8 mouse cellular contexts compared by ENCODE assay signal in the genomic region with DNA sequence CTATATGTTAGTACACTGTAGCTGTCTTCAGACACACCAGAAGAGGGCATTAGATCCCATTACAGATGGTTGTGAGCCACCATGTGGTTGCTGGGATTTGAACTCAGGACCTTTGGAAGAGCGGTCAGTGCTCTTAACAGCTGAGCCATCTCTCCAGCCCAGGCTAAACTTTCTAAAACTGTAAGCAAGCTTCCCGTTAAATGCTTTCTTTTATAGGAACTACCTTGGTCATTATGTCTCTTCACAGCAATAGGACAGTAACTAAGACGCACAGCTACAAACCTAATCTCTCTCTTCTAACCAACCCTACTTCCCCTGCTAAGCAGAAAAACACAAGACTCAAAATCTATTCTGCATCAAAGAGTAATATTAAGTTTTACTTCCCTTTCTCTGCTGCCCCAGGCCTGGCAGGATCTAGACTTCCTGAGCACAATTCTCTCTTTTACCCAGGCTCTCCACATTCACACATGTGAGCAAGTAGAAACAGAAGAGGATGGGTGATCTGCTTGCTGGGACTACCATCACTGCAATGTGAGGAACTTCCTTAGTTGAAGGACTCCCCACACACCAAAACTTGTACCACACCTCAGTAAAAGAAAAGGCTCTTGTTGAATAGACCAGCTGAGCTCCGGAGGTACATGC. TPM values are rescaled to one million over a fixed set of nuclear protein-coding genes. Genes with fewer than 3 reads are reported as not detected.
DNase-seq lines count a peak whose midpoint lies in the region; ATAC-seq lines count a peak whose summit lies in the region.

No protein-coding gene starts in this region.

- H3K4me1 ChIP-seq in kidney, embryonic 15.5 days, result peaks cover 11% of the 10 kb centered on the region
- H3K4me1 ChIP-seq in embryonic facial prominence, embryonic 11.5 days (ENCODE audit: control insufficient read depth, insufficient read depth, low read length), result no peaks in the 10 kb centered on the region
- H3K4me1 ChIP-seq in intestine, embryonic 15.5 days (replicated peaks), result no peaks in the 10 kb centered on the region

- no peaks in the 10 kb centered on the region for H3K36me3 ChIP-seq in kidney, embryonic 15.5 days
- H3K36me3 ChIP-seq in embryonic facial prominence, embryonic 11.5 days (replicated peaks; ENCODE audit: control insufficient read depth, insufficient read depth, low read depth, low read length), result no peaks in the 10 kb centered on the region
- H3K36me3 ChIP-seq in intestine, embryonic 15.5 days, result no peaks in the 10 kb centered on the region

- H3K27me3 ChIP-seq in kidney, embryonic 15.5 days, result no peaks in the 10 kb centered on the region
- H3K27me3 ChIP-seq in embryonic facial prominence, embryonic 11.5 days (ENCODE audit: control insufficient read depth, insufficient read depth, low read length), result no peaks in the 10 kb centered on the region
- no peaks in the 10 kb centered on the region for H3K27me3 ChIP-seq in intestine, embryonic 15.5 days (replicated peaks)

- DNase-seq in kidney, postnatal 4 days, result no peak
- DNase-seq in embryonic facial prominence, embryonic 11.5 days (ENCODE audit: low spot score), result peak; percentile 13
- DNase-seq in layer of hippocampus, postnatal 25 days (ENCODE audit: extremely low spot score in 1 of 2, low spot score in 1 of 2), result no peak
- DNase-seq in cerebellum, adult 9-11 months, result no peak
- DNase-seq in layer of hippocampus, postnatal 36 days, result no peak

- peak overlapping the region; percentile 56; the same call in 1 of the 2 replicates for H3K27ac ChIP-seq in kidney, embryonic 15.5 days
- no peak overlapping the region for H3K27ac ChIP-seq in embryonic facial prominence, embryonic 11.5 days (replicated peaks; ENCODE audit: low read depth, low read length)
- no peak overlapping the region for H3K27ac ChIP-seq in intestine, embryonic 15.5 days

- 67% methylated on average over 4 of the region's 4 CpGs for WGBS in kidney, embryonic 15.5 days
- WGBS in embryonic facial prominence, embryonic 11.5 days, result 73% methylated on average over 4 of the region's 4 CpGs
- 76% methylated on average over 4 of the region's 4 CpGs for WGBS in intestine, embryonic 15.5 days

- H3K9ac ChIP-seq in kidney, embryonic 15.5 days, result no peak overlapping the region
- no peak overlapping the region; the same call in 1 of the 2 replicates for H3K9ac ChIP-seq in embryonic facial prominence, embryonic 11.5 days (replicated peaks; ENCODE audit: low read length)
- H3K9ac ChIP-seq in intestine, embryonic 15.5 days, result no peak overlapping the region

- H3K4me2 ChIP-seq in kidney, embryonic 15.5 days, result peak overlapping the region; percentile 47
- peak overlapping the region; percentile 7; the same call in 1 of the 2 replicates for H3K4me2 ChIP-seq in embryonic facial prominence, embryonic 11.5 days (ENCODE audit: low read depth, low read length)
- peak overlapping the region; percentile 43 for H3K4me2 ChIP-seq in intestine, embryonic 15.5 days (replicated peaks)

- no peaks in the 10 kb centered on the region for H3K9me3 ChIP-seq in kidney, embryonic 15.5 days (replicated peaks)
- H3K9me3 ChIP-seq in embryonic facial prominence, embryonic 11.5 days (replicated peaks; ENCODE audit: control insufficient read depth, low read length), result no peaks in the 10 kb centered on the region
- H3K9me3 ChIP-seq in intestine, embryonic 15.5 days, result no peaks in the 10 kb centered on the region

- 0 out of 2 replicates have a peak, but pooled peaks have one; percentile 13 for ATAC-seq in kidney, embryonic 15.5 days (replicated peaks; ENCODE audit: low FRiP score)
- ATAC-seq in embryonic facial prominence, embryonic 11.5 days (replicated peaks; ENCODE audit: insufficient number of reproducible peaks, low FRiP score, low TSS enrichment, low read depth), result no peak
- peak; percentile 29 for ATAC-seq in intestine, embryonic 15.5 days
- peak; percentile 52 for ATAC-seq in monocyte, adult 5-6 weeks (replicated peaks; ENCODE audit: insufficient number of reproducible peaks, low FRiP score, low TSS enrichment, poor library complexity, severe bottlenecking)

- H3K4me3 ChIP-seq in kidney, embryonic 15.5 days (replicated peaks), result peak overlapping the region; percentile 23
- no peak overlapping the region for H3K4me3 ChIP-seq in embryonic facial prominence, embryonic 11.5 days (ENCODE audit: low read depth, low read length)
- H3K4me3 ChIP-seq in intestine, embryonic 15.5 days (replicated peaks), result 0 out of 2 replicates have a peak overlapping the region, but pooled peaks have one; percentile 0

RNA-seq across cellular contexts. Expression of gene Esyt1, which starts 10.1 kb away (rescaled TPM):
- 19.4 and 22.8 TPM in 2 replicates for polyA plus RNA-seq in kidney, embryonic 15.5 days (2015; fragmentation: Nextera tagmentation; extraction: Ambion mirVana)
- 12.5 and 15.8 TPM in 2 replicates for polyA plus RNA-seq in embryonic facial prominence, embryonic 11.5 days (2014; fragmentation: Nextera tagmentation; extraction: Ambion mirVana)
- 28.4 and 29.3 TPM in 2 replicates for polyA plus RNA-seq in intestine, embryonic 15.5 days (2015; fragmentation: Nextera tagmentation; extraction: Ambion mirVana)
- total RNA-seq in monocyte, adult 5-6 weeks (2017), result 135 to 345 TPM (median 157 TPM) in 3 replicates
- 1 to 10 TPM; 4.6 to 5.0 TPM for total RNA-seq in layer of hippocampus, postnatal 25 days (2021)
- total RNA-seq in layer of hippocampus, postnatal 36 days (2021), result 1 to 10 TPM; 4.5 to 4.7 TPM

RNA-seq across cellular contexts. Expression of gene Zc3h10, which starts 11.8 kb away (rescaled TPM):
- polyA plus RNA-seq in kidney, embryonic 15.5 days (2015; fragmentation: Nextera tagmentation; extraction: Ambion mirVana), result 16.2 and 17.7 TPM in 2 replicates
- polyA plus RNA-seq in embryonic facial prominence, embryonic 11.5 days (2014; fragmentation: Nextera tagmentation; extraction: Ambion mirVana), result 13.6 and 15.0 TPM in 2 replicates
- 14.5 and 15.2 TPM in 2 replicates for polyA plus RNA-seq in intestine, embryonic 15.5 days (2015; fragmentation: Nextera tagmentation; extraction: Ambion mirVana)
- 16.1 to 26.5 TPM (median 19.1 TPM) in 3 replicates for total RNA-seq in monocyte, adult 5-6 weeks (2017)
- 10 to 100 TPM; 13.2 to 14.8 TPM for total RNA-seq in layer of hippocampus, postnatal 25 days (2021)
- total RNA-seq in layer of hippocampus, postnatal 36 days (2021), result 10 to 100 TPM; 14.1 to 14.3 TPM

RNA-seq across cellular contexts. Expression of gene Rpl41, which starts 13.4 kb away (rescaled TPM):
- 4,214 and 4,446 TPM in 2 replicates for polyA plus RNA-seq in kidney, embryonic 15.5 days (2015; fragmentation: Nextera tagmentation; extraction: Ambion mirVana)
- 3,098 and 3,409 TPM in 2 replicates for polyA plus RNA-seq in embryonic facial prominence, embryonic 11.5 days (2014; fragmentation: Nextera tagmentation; extraction: Ambion mirVana)
- polyA plus RNA-seq in intestine, embryonic 15.5 days (2015; fragmentation: Nextera tagmentation; extraction: Ambion mirVana), result 3,667 and 3,915 TPM in 2 replicates
- total RNA-seq in monocyte, adult 5-6 weeks (2017), result 2,103 to 2,260 TPM (median 2,168 TPM) in 3 replicates
- 1,000 to 10,000 TPM; 1,459 to 1,623 TPM for total RNA-seq in layer of hippocampus, postnatal 25 days (2021)
- total RNA-seq in layer of hippocampus, postnatal 36 days (2021), result 1,000 to 10,000 TPM; 1,506 to 1,536 TPM

RNA-seq across cellular contexts. Expression of gene Pa2g4, which starts 30.0 kb away (rescaled TPM):
- polyA plus RNA-seq in kidney, embryonic 15.5 days (2015; fragmentation: Nextera tagmentation; extraction: Ambion mirVana), result 205 and 207 TPM in 2 replicates
- 268 and 270 TPM in 2 replicates for polyA plus RNA-seq in embryonic facial prominence, embryonic 11.5 days (2014; fragmentation: Nextera tagmentation; extraction: Ambion mirVana)
- polyA plus RNA-seq in intestine, embryonic 15.5 days (2015; fragmentation: Nextera tagmentation; extraction: Ambion mirVana), result 205 and 210 TPM in 2 replicates
- total RNA-seq in monocyte, adult 5-6 weeks (2017), result 37.2 to 74.1 TPM (median 47.8 TPM) in 3 replicates
- 10 to 100 TPM; 62.9 to 65.3 TPM for total RNA-seq in layer of hippocampus, postnatal 25 days (2021)
- 10 to 100 TPM; 61.9 to 66.9 TPM for total RNA-seq in layer of hippocampus, postnatal 36 days (2021)

RNA-seq across cellular contexts. Expression of gene Myl6b, which starts 37.3 kb away (rescaled TPM):
- polyA plus RNA-seq in kidney, embryonic 15.5 days (2015; fragmentation: Nextera tagmentation; extraction: Ambion mirVana), result 4.2 and 4.7 TPM in 2 replicates
- polyA plus RNA-seq in embryonic facial prominence, embryonic 11.5 days (2014; fragmentation: Nextera tagmentation; extraction: Ambion mirVana), result 2.3 and 2.9 TPM in 2 replicates
- polyA plus RNA-seq in intestine, embryonic 15.5 days (2015; fragmentation: Nextera tagmentation; extraction: Ambion mirVana), result 2.4 and 2.7 TPM in 2 replicates
- not detected in 3 replicates for total RNA-seq in monocyte, adult 5-6 weeks (2017)
- 10 to 100 TPM; 17.4 to 18.9 TPM for total RNA-seq in layer of hippocampus, postnatal 25 days (2021)
- total RNA-seq in layer of hippocampus, postnatal 36 days (2021), result 10 to 100 TPM; 16.2 to 19.3 TPM

Comparison
In these comparisons a context has a peak if more than half of its experiments do, and no peak if none do; other contexts are left out.
1. RNA of gene Esyt1, which starts 10.1 kb away (total RNA-seq): 135 to 345 TPM in monocyte, adult 5-6 weeks; 4.6 to 5.0 TPM in layer of hippocampus, postnatal 25 days and 4.5 to 4.7 TPM in layer of hippocampus, postnatal 36 days; every median in the first group is over 10 times any median in the second.
2. Peak in every context shown above with its lines, with median percentiles within 50 percentile points of each other: H3K4me2 ChIP-seq.